Mouse (Mus musculus): ENCODE results near the gene Tmem204. TPM values are rescaled to one million over a fixed set of nuclear protein-coding genes. Genes with fewer than 3 reads are reported as not detected.
A peak's percentile ranks its signal among the peaks of the same experiment; 100 is the strongest.

Gene Tmem204
- polyA plus RNA-seq, 1 experiment from 2014 or later, result 9.7 TPM

DNA sequence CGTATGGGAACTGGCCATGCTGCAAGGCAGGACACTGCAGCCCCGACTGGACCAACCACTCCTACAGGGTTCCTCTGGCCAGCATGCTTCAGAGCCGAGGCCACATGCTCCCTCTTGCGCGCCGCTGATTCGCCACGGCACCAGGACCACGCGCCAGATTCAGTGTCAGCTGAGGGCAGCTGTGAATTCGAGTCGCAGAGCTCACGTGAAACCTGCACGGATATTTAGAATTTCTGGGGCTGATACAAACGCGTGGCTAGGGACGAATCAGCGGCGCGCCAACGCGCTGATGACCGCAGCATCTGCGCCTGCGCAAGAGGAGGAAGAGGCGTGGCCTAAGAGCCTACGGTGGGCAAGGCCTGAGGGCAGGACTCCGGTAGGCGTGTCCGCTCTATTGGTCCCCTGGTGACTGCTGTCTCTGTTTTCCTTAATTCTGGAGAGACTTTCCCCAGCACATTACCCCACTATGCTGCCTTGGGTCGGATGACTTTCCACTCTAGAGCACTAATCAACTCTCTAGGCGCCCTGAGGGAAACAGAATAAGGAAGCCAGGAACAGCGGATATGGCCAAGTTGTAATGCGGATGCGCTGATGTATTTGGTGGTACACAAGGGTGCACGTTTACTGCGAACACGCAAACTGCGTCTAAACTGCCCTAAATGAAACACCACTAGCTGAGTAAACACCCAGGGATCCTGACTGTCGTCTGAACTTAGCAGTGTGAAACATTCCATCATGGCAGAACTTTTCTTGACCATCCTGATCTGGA lies 32.5 kb upstream of the Tmem204 start, which contains the start of gene Telo2:
Gene Telo2 (minus strand): TSS at position 304 of the 769 bp plus-strand sequence.
- peak; percentile 88 for ATAC-seq (ENCODE audit: insufficient number of reproducible peaks, low FRiP score, low TSS enrichment, low read depth)
- H3K9me3 ChIP-seq (ENCODE audit: control insufficient read depth, low read length), result no peaks in the 10 kb centered on the region
- peak within 1 kb of the TSS; percentile 98 for H3K4me2 ChIP-seq (ENCODE audit: low read depth, severe bottlenecking)
- H3K4me3 ChIP-seq (ENCODE audit: low read depth, low read length), result peak within 1 kb of the TSS; percentile 60
- peaks cover 2% of the 10 kb centered on the region; the same call in 1 of the 2 replicates for H3K36me3 ChIP-seq (ENCODE audit: control insufficient read depth, insufficient read depth, low read length)
- peak within 1 kb of the TSS; percentile 93 for H3K27ac ChIP-seq (replicated peaks; ENCODE audit: low read depth, low read length)
- peak within 1 kb of the TSS; percentile 77 for H3K9ac ChIP-seq (ENCODE audit: low read length)
- 6% methylated on average over 39 of the region's 40 CpGs for WGBS
- no peaks in the 10 kb centered on the region for H3K27me3 ChIP-seq (ENCODE audit: control insufficient read depth, insufficient read depth, low read length)
- peaks cover 8% of the 10 kb centered on the region; the same call in 1 of the 2 replicates for H3K4me1 ChIP-seq (ENCODE audit: control insufficient read depth, insufficient read depth, low read length)
- peak; percentile 93 for DNase-seq (ENCODE audit: low spot score)

DNA sequence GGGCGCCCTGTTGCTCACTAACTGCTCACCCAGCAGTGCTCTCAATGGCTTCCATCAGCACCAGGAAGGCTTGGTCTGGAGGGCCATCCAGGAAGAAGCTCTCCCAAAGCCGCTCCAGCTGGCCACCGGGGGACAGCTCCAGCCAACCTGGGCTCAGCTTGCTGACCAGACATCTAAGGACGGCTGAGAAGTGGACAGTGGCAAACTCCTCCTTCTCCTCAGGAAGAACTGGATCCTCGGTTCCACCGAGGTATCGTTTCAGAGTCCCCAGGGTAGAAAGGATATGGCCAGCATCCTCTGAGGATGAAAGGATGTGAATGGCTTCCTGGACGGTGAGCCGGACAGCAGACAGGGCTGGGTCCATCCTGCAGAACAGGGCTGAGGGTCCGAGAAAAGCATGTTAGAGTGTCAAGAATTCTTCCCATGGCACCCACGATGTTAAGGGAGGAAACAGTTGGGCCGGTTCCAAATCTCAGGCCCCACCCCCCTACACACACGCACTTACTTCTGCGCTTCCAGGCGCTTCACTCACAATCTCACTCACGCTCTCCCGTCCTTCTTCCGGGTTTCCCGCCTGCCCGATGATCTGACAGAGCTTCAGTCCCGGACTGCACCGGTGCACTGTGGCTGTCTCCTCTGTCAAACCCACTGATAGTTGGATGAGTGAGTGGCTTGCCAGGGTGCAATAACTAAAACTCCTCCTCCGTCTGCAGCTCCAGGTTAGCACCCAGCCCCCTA lies 31.7 kb upstream of the Tmem204 start:
- no peaks in the 10 kb centered on the region for H3K27me3 ChIP-seq (ENCODE audit: control insufficient read depth, insufficient read depth, low read length)

DNA sequence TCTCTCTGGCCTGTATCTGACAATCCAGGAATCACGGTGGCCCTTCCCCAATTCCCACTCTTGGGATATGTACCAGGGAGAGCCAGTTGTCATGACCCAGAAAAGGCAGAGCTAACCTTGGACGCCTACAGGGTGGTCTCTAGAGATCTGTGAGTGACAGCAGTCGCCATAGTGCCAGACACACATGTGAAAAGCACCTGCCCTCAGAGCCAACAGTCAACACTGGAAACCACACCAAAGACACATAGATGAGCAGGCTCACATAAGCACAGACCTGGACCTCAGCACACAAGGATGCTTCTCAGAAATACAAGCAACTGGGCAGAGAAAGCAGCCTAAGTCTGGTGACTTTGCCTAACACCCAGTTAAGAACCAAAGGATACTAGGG lies 29.0 kb upstream of the Tmem204 start:
- H3K9ac ChIP-seq (ENCODE audit: low read length), result no peak overlapping the region
- DNase-seq (ENCODE audit: low spot score) (no peak), ATAC-seq (ENCODE audit: insufficient number of reproducible peaks, low FRiP score, low TSS enrichment, low read depth) (no peak)
- H3K27ac ChIP-seq (replicated peaks; ENCODE audit: low read depth, low read length), result no peak overlapping the region
- H3K4me2 ChIP-seq (ENCODE audit: low read depth, severe bottlenecking), result no peak overlapping the region
- peaks cover 8% of the 10 kb centered on the region; the same call in 1 of the 2 replicates for H3K4me1 ChIP-seq (ENCODE audit: control insufficient read depth, insufficient read depth, low read length)
- H3K9me3 ChIP-seq (ENCODE audit: control insufficient read depth, low read length), result no peaks in the 10 kb centered on the region
- H3K36me3 ChIP-seq (ENCODE audit: control insufficient read depth, insufficient read depth, low read length), result peaks cover 9% of the 10 kb centered on the region
- H3K27me3 ChIP-seq (ENCODE audit: control insufficient read depth, insufficient read depth, low read length), result no peaks in the 10 kb centered on the region
- no peak overlapping the region for H3K4me3 ChIP-seq (ENCODE audit: low read depth, low read length)
- 83% methylated on average over 3 of the region's 3 CpGs for WGBS

More for the DNA sequence above, 31.7 kb upstream of the Tmem204 start:
- DNase-seq (ENCODE audit: low spot score) (peak; percentile 30), ATAC-seq (ENCODE audit: insufficient number of reproducible peaks, low FRiP score, low TSS enrichment, low read depth) (no peak)
- peak overlapping the region; percentile 60 for H3K4me3 ChIP-seq (ENCODE audit: low read depth, low read length)
- H3K9ac ChIP-seq (ENCODE audit: low read length), result peak overlapping the region; percentile 77
- H3K36me3 ChIP-seq (ENCODE audit: control insufficient read depth, insufficient read depth, low read length), result peaks cover 8% of the 10 kb centered on the region
- H3K9me3 ChIP-seq (ENCODE audit: control insufficient read depth, low read length), result no peaks in the 10 kb centered on the region
- peaks cover 8% of the 10 kb centered on the region; the same call in 1 of the 2 replicates for H3K4me1 ChIP-seq (ENCODE audit: control insufficient read depth, insufficient read depth, low read length)
- H3K4me2 ChIP-seq (ENCODE audit: low read depth, severe bottlenecking), result peak overlapping the region; percentile 98
- H3K27ac ChIP-seq (replicated peaks; ENCODE audit: low read depth, low read length), result peak overlapping the region; percentile 93
- 9% methylated on average over 23 of the region's 23 CpGs for WGBS

GRCm38 (mm10) chr17:25111739-25112422 lies 28.5 kb upstream of the Tmem204 start:
- Histone ChIP-seq H3K27ac (replicated peaks; ENCODE audit: low read depth, low read length) (no peak overlapping the region), H3K9ac (ENCODE audit: low read length) (no peak overlapping the region), H3K27me3 (ENCODE audit: control insufficient read depth, insufficient read depth, low read length) (no peaks in the 10 kb centered on the region), H3K4me3 (ENCODE audit: low read depth, low read length) (no peak overlapping the region), H3K36me3 (ENCODE audit: control insufficient read depth, insufficient read depth, low read length) (peaks cover 12% of the 10 kb centered on the region), H3K9me3 (ENCODE audit: control insufficient read depth, low read length) (no peaks in the 10 kb centered on the region), H3K4me2 (ENCODE audit: low read depth, severe bottlenecking) (no peak overlapping the region), H3K4me1 (ENCODE audit: control insufficient read depth, insufficient read depth, low read length) (peaks cover 8% of the 10 kb centered on the region; the same call in 1 of the 2 replicates)
- ATAC-seq (ENCODE audit: insufficient number of reproducible peaks, low FRiP score, low TSS enrichment, low read depth) (no peak), DNase-seq (ENCODE audit: low spot score) (no peak)
- WGBS, result 90% methylated on average over 8 of the region's 8 CpGs

- WGBS, result 91% methylated on average over 5 of the region's 5 CpGs
- Histone ChIP-seq H3K27me3 (ENCODE audit: control insufficient read depth, insufficient read depth, low read length) (no peaks in the 10 kb centered on the region), H3K36me3 (ENCODE audit: control insufficient read depth, insufficient read depth, low read length) (peaks cover 14% of the 10 kb centered on the region), H3K27ac (replicated peaks; ENCODE audit: low read depth, low read length) (no peak overlapping the region), H3K4me1 (ENCODE audit: control insufficient read depth, insufficient read depth, low read length) (peaks cover 8% of the 10 kb centered on the region; the same call in 1 of the 2 replicates), H3K9ac (ENCODE audit: low read length) (no peak overlapping the region), H3K4me2 (ENCODE audit: low read depth, severe bottlenecking) (no peak overlapping the region), H3K9me3 (ENCODE audit: control insufficient read depth, low read length) (no peaks in the 10 kb centered on the region), H3K4me3 (ENCODE audit: low read depth, low read length) (no peak overlapping the region)
- ATAC-seq (ENCODE audit: insufficient number of reproducible peaks, low FRiP score, low TSS enrichment, low read depth), result no peak
- no peak for DNase-seq (ENCODE audit: low spot score)
Measured at GRCm38 (mm10) chr17:25111220-25111619, 27.8 kb upstream of the Tmem204 start.

GRCm38 (mm10) chr17:25110590-25110989 lies 27.2 kb upstream of the Tmem204 start:
- Histone ChIP-seq H3K27ac (replicated peaks; ENCODE audit: low read depth, low read length) (no peak overlapping the region), H3K4me1 (ENCODE audit: control insufficient read depth, insufficient read depth, low read length) (peaks cover 5% of the 10 kb centered on the region; the same call in 1 of the 2 replicates), H3K9me3 (ENCODE audit: control insufficient read depth, low read length) (no peaks in the 10 kb centered on the region), H3K4me2 (ENCODE audit: low read depth, severe bottlenecking) (no peak overlapping the region), H3K9ac (ENCODE audit: low read length) (no peak overlapping the region), H3K4me3 (ENCODE audit: low read depth, low read length) (no peak overlapping the region), H3K27me3 (ENCODE audit: control insufficient read depth, insufficient read depth, low read length) (no peaks in the 10 kb centered on the region), H3K36me3 (ENCODE audit: control insufficient read depth, insufficient read depth, low read length) (peaks cover 18% of the 10 kb centered on the region)
- WGBS, result 89% methylated on average over 6 of the region's 6 CpGs
- no peak for DNase-seq (ENCODE audit: low spot score)
- no peak for ATAC-seq (ENCODE audit: insufficient number of reproducible peaks, low FRiP score, low TSS enrichment, low read depth)

- WGBS, result 81% methylated on average over 2 of the region's 2 CpGs
- DNase-seq (ENCODE audit: low spot score), result peak; percentile 55
- Histone ChIP-seq H3K9me3 (ENCODE audit: control insufficient read depth, low read length) (no peaks in the 10 kb centered on the region), H3K4me2 (ENCODE audit: low read depth, severe bottlenecking) (no peak overlapping the region), H3K36me3 (ENCODE audit: control insufficient read depth, insufficient read depth, low read length) (peaks cover 23% of the 10 kb centered on the region), H3K9ac (ENCODE audit: low read length) (no peak overlapping the region), H3K27ac (replicated peaks; ENCODE audit: low read depth, low read length) (no peak overlapping the region), H3K4me1 (ENCODE audit: control insufficient read depth, insufficient read depth, low read length) (no peaks in the 10 kb centered on the region), H3K4me3 (ENCODE audit: low read depth, low read length) (no peak overlapping the region), H3K27me3 (ENCODE audit: control insufficient read depth, insufficient read depth, low read length) (no peaks in the 10 kb centered on the region)
- ATAC-seq (ENCODE audit: insufficient number of reproducible peaks, low FRiP score, low TSS enrichment, low read depth), result no peak
Measured at GRCm38 (mm10) chr17:25109578-25109977, 26.2 kb upstream of the Tmem204 start.

DNA sequence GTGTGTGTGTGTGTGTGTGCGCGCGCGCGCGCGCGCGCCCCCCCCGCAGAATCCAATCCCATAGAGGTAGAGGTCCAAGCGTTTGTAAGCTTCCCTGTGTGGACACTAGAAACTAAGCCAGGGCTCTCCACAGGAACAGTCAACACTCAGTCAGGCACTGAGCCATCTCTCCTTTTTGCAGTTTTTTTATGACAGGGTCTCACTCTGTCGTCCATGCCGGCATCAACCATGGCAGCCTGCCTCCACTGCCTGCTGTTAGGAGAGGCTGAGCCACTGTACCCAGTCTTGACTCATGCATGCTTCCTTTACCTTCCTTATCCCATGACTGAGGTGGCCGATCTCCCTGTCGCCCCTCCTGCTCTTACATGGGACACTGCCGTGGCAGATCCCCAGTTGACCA lies 24.4 kb upstream of the Tmem204 start:
- Histone ChIP-seq H3K9ac (ENCODE audit: low read length) (no peak overlapping the region), H3K4me3 (ENCODE audit: low read depth, low read length) (no peak overlapping the region), H3K4me1 (ENCODE audit: control insufficient read depth, insufficient read depth, low read length) (no peaks in the 10 kb centered on the region), H3K27ac (replicated peaks; ENCODE audit: low read depth, low read length) (no peak overlapping the region), H3K27me3 (ENCODE audit: control insufficient read depth, insufficient read depth, low read length) (no peaks in the 10 kb centered on the region), H3K9me3 (ENCODE audit: control insufficient read depth, low read length) (no peaks in the 10 kb centered on the region), H3K36me3 (ENCODE audit: control insufficient read depth, insufficient read depth, low read length) (peaks cover 23% of the 10 kb centered on the region), H3K4me2 (ENCODE audit: low read depth, severe bottlenecking) (no peak overlapping the region)
- WGBS, result 83% methylated on average over 16 of the region's 16 CpGs
- no peak for ATAC-seq (ENCODE audit: insufficient number of reproducible peaks, low FRiP score, low TSS enrichment, low read depth)
- no peak for DNase-seq (ENCODE audit: low spot score)

All from limb, embryonic 11.5 days (tissue).